Mouse (Mus musculus) olfactory bulb, adult 2 months (tissue): ENCODE results near the gene Plekhh2. TPM values are rescaled to one million over a fixed set of nuclear protein-coding genes. Genes with fewer than 3 reads are reported as not detected.

Experiments used
- H3K27ac ChIP-seq: fragments of 200-500 bp; 2 replicates; pipeline ENCODE4 v1.5.1; 2012; ENCODE audit warnings: low read depth, low read length; ENCODE audit not compliant: insufficient read depth
- H3K4me1 ChIP-seq: fragments of 200-500 bp; 2 replicates; pipeline ENCODE4 v1.6.1; 2012; ENCODE audit warnings: low read length; ENCODE audit not compliant: control insufficient read depth, insufficient read depth
- H3K4me3 ChIP-seq: fragments of 200-500 bp; 2 replicates; pipeline ENCODE4 v1.5.1; 2012; ENCODE audit warnings: mild to moderate bottlenecking, low read depth, low read length, moderate library complexity; ENCODE audit not compliant: insufficient read depth
- CTCF ChIP-seq: fragments of 200-500 bp; IDR thresholded peaks from 2 replicates; pipeline ENCODE4 v1.5.1; 2012; ENCODE audit warnings: low read depth, mild to moderate bottlenecking, low read length, moderate library complexity; ENCODE audit not compliant: insufficient read depth
- POLR2A ChIP-seq: fragments of 200-500 bp; IDR thresholded peaks from 2 replicates; pipeline ENCODE4 v1.6.1; 2012; ENCODE audit warnings: mild to moderate bottlenecking, low read depth, low read length, moderate library complexity; ENCODE audit not compliant: insufficient read depth
- WGBS: fragments of 180-500 bp; shearing (Covaris S2); methylation state at CpG from one replicate; pipeline ENCODE4 v1.1.7; 2018; 5-methylcytosine and 5-hydroxymethylcytosine counted together
- polyA plus RNA-seq: library from polyadenylated mRNA; stranded (reverse); fragments of >200 nt; gene quantifications from 2 replicates; pipeline ENCODE4 v1.2.4, GENCODE M21; 2012; ENCODE audit warnings: low replicate concordance; ENCODE audit not compliant: missing spikeins, insufficient read depth, insufficient read length

Gene Plekhh2
- polyA plus RNA-seq, 1 experiment = not detected

DNA sequence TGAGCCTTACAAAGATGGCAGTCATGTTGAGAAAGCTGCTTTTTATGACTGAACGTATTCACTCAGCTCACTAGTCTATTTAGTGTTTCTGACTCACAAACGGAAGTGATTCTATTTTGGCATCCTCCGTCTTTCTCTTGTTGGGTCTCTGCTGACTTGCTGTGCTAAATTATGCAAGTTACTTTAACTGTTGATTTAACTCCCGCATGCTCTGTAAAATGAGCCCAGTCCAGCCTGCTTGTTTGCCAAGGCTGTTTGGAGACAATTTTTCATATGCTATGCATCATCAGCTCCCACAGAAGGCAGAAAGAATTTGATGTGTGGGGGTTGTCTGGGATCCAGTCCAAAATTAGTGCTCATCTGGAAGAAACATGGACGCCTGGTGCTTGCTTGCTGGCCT is 1.3 kb upstream of the Plekhh2 start:
- TF ChIP-seq CTCF (no peak), POLR2A (no peak)

DNA sequence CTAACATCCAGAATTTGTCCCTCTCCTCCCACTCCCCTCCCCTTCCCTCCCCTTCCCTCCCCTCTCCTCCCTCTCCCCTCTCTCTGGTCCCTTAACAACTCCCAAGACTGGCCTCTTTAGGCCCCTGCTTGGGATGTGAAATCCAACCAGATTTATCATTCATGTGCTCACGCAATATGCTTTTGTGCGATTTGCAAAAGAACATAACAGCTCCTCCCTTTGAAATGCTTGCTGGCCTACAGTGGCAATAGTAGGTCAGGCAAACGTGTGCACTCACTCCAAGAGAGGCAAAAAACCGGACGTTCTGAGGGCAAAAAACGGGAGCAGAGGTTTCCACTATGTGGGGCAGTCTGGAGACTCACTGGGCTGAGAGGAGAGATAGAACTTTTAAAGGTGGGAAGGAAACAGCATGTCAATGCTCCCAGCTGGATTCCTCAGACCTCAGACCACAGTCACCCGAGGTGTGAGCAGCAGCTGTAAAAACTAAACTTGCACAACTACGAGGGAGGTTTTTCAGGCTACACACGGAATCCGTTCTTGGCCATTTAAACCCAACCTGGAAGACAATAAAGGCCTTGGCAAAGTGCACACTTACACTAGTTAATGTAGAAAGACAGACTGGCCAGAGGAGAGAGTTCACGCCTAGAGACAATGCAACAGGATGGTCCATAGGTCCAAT is 595 bp upstream of the Plekhh2 start:
- no peak overlapping the region for H3K27ac ChIP-seq
- H3K4me3 ChIP-seq = peak overlapping the region; percentile 74
- 52% methylated on average over 11 of the region's 11 CpGs for WGBS
- no peak for TF ChIP-seq CTCF
- TF ChIP-seq POLR2A = no peak
- peaks cover 11% of the 10 kb centered on the region for H3K4me1 ChIP-seq

More for the DNA sequence above, 1.3 kb upstream of the Plekhh2 start:
- Histone ChIP-seq H3K4me1 (peaks cover 11% of the 10 kb centered on the region), H3K27ac (no peak overlapping the region), H3K4me3 (no peak overlapping the region)
- 20% methylated on average over 5 of the region's 5 CpGs for WGBS

DNA sequence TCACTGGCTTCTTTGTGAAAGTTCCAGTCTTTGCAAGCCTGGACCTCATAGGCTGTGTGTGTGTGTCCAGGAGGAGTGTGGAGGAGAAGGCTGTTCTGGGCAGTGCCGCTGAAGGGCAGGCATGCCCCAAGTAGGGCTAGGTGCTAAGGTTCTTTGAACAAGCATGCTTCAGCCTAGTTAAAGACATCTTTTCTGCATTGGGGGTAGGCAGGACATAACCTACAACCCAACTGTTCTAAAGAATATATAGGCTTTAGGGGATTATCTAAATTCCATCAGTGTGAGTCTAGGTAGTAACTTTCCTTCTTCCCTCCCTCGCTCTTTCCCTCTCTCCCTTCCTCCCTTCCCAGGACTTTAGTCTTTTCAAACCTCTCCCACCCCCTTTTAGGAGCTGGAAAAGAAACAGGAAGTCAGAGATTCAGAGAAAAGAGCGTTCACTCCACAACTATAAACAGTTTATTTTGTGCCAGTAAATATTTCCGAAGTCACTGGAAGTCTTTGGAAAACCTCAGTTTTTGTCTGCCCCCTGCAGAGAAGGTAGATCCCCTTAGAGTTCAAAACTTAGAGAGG is 906 bp downstream of the Plekhh2 start:
- TF ChIP-seq CTCF (no peak), POLR2A (no peak)
- Histone ChIP-seq H3K4me1 (peaks cover 11% of the 10 kb centered on the region), H3K27ac (no peak overlapping the region), H3K4me3 (peak overlapping the region; percentile 74)
- 37% methylated on average over 4 of the region's 4 CpGs for WGBS

DNA sequence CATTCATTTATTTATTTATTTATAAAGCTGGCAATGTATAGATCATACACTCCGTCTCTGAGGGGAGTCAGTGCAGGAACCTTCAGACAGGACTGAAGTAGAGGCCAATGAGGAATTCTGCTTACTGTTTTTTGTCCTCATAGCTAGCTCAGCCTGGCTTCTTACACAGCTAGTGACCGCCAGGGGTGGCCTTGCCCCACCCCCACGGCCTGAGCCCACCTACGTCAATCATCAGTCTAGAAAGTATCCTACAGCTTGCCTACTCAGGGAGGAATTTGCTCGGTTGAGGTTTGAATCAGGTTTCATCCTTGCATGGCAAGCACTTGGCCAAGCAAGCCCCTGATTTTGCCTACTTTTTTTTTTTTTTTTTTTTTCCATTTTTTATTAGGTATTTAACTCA is 4.2 kb downstream of the Plekhh2 start:
- Histone ChIP-seq H3K27ac (no peak overlapping the region), H3K4me1 (peaks cover 7% of the 10 kb centered on the region), H3K4me3 (no peak overlapping the region)
- WGBS = 92% methylated on average over 5 of the region's 5 CpGs
- TF ChIP-seq CTCF = no peak
- TF ChIP-seq POLR2A = no peak

DNA sequence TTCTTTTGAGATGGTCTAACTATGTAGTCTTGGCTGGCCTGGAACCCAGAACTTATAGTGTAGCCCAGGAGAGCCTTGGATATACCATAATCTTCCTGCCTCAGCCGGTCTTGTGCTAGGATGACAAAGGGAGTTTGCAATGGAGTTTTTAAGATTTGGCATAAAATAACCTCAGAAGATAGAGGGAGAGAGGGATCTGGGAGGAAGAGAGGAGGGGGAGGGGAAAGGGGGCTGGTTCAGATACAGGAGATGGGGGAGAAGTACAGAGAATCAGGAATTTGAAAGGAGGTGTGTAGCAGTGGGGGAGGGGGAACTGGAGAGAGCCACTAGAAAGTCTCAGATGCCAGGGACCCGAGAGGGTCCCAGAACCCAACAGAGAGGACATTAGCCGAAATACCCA is 7.7 kb downstream of the Plekhh2 start:
- 86% methylated on average over 3 of the region's 3 CpGs for WGBS
- H3K27ac ChIP-seq = no peak overlapping the region
- TF ChIP-seq POLR2A (no peak), CTCF (no peak)
- 0 out of 2 replicates have a peak, but pooled peaks cover 2% of the 10 kb centered on the region for H3K4me1 ChIP-seq
- H3K4me3 ChIP-seq = no peak overlapping the region

DNA sequence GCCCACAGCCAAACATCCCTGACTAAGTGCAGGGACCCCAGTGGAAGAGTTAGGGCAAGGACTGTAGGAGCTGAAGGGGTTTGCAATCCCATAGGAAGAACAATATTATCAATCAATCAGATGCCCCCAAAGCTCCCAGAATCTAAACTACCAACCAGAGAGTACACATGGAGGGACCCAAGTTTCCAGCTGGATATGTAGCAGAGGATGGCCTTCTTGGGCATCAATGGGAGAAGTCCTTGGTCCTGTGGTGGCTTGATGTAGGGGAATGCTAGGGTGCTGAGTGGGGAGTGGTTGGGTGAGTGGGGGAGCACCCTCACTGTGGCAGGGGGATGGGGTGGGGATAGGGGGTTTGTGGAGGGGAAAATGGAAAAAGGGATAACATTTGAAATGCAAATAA is 8.4 kb downstream of the Plekhh2 start:
- 0 out of 2 replicates have a peak, but pooled peaks cover 2% of the 10 kb centered on the region for H3K4me1 ChIP-seq
- no peak overlapping the region for H3K27ac ChIP-seq
- TF ChIP-seq CTCF (no peak), POLR2A (no peak)
- no peak overlapping the region for H3K4me3 ChIP-seq

DNA sequence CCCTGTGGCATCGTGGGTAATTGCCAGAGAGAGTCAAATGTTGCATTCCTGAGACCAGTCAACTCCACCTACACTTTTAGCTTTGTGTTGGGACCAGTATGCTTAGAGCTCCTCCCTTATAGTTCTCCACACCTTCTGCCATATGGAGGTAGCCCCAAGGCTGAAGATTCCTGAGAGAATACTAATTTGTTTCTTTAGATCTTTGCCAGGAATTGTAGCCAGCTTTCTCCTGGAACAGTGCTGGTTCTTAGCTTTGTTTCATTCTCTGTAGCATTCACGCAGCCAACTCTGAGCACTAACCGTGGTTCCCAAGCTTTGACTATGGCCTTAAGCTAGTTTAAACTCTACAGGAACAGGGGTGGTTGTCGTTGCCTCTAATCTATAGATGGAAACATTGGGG is 17.7 kb downstream of the Plekhh2 start:
- no peaks in the 10 kb centered on the region for H3K4me1 ChIP-seq
- no peak overlapping the region for H3K4me3 ChIP-seq
- 55% methylated on average over 4 of the region's 4 CpGs for WGBS
- TF ChIP-seq POLR2A (no peak), CTCF (no peak)
- no peak overlapping the region for H3K27ac ChIP-seq

DNA sequence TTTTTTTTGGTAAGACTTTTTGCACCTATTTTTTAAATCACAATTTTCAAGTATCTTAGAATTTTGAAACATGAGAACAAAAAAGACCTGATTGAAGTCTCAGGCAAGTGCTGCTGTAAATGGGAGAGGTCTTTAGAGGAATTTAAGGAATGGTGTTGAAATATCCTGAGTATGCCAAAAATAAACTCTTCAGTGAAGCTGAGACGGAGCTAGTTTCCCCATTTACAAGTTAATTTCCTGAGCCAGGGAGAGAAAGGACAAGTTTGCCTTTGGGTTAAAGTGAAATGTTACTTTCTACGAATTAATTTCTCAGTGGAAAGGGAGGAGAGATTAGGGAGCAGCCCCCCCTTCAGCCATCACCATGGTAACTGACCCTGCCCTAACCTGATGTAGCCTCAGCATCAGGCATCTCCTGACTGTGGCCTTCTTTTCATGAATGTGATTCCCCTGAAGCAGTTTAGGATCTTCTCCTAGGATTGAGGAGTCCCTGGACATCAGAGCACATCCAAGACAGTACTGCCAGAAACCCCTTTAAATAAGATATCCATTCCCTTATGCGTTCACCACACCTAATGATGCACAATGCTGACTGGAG is 18.6 kb downstream of the Plekhh2 start:
- 47% methylated on average over 3 of the region's 3 CpGs for WGBS
- no peak for TF ChIP-seq POLR2A
- no peak for TF ChIP-seq CTCF
- H3K4me1 ChIP-seq = no peaks in the 10 kb centered on the region
- no peak overlapping the region for H3K4me3 ChIP-seq
- H3K27ac ChIP-seq = no peak overlapping the region

DNA sequence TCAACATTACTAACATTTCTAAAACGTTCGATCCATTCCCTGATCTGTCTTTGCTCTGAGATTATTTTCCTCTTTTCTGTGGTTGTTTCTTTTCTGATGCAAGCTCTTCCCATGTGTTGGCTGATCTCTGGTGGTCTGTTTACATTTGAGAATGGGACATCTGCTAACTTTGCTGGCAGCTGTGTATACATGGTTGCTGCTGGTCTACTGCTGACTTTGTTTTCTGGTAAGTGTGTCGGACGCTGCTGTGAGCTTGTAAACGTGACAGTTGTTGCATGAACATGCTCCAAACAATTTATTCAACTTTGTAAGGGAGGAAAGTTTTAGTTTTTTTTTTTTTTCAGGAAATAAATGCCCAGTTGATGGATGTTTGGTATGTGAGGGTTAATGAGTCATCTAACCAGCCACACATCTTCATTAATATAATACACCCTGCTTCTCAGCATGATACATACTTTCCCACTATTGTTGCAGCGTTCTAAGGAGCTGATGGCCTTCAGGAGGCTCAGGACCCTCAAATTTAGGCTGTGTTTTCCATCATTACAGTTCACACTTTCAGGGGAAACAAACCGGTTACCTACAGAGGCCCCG is 21.3 kb downstream of the Plekhh2 start:
- Histone ChIP-seq H3K27ac (no peak overlapping the region), H3K4me1 (no peaks in the 10 kb centered on the region), H3K4me3 (no peak overlapping the region)
- TF ChIP-seq POLR2A (no peak), CTCF (no peak)
- 65% methylated on average over 8 of the region's 8 CpGs for WGBS
